Mouse (Mus musculus) cortical plate, adult 2 months (tissue): ENCODE data around the gene Cnbp.

ENCODE experiments used
- CTCF ChIP-seq: fragments of 200-500 bp; IDR thresholded peaks from 2 replicates; pipeline ENCODE4 v1.5.1; 2011; ENCODE audit warnings: mild to moderate bottlenecking, control low read depth, low read length; ENCODE audit not compliant: insufficient read depth; ENCODE audit errors: extremely low read depth
- POLR2A ChIP-seq: fragments of 200-500 bp; IDR thresholded peaks from 2 replicates; pipeline ENCODE4 v1.6.1; 2011; ENCODE audit warnings: mild to moderate bottlenecking, low read length, control low read depth; ENCODE audit not compliant: insufficient read depth; ENCODE audit errors: extremely low read depth

DNA sequence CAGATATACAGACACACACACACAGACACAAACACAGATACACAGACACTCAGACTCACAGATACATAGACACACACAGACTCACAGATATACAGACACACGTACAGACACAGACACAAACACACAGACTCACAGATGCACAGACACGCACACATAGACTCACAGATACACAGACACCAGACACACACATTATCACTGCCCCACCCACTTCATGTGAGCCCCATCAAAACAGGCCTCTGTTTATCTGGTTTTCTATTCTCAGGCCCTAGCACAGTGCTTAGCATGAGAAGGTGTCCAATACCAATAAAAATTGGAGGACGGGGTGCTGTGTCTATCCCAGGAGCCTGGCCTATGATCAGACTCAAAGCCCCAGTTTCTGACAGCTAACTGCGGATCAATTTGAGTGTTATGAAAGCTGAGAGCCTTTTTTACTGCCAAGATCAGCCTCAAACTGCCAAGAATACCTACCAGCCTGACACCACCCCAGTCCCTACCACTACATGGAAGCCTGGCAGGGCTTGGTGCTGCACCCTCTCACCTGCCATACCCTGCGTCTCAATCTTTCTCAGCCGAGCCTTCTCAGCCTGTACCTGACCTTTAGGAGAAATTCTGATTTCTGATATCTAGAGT, 54.5 kb downstream of the Cnbp start:
- TF ChIP-seq POLR2A (no peak), CTCF (no peak)
